Mouse (Mus musculus) retina, adult 2 months (tissue): ENCODE data around the gene Gm11034.

Experiments
- DNase-seq: peaks from one replicate; pipeline ENCODE4 v3.0.0-alpha.2; 2012; ENCODE audit warnings: low read depth, low spot score

Gene Gm11034

DNA sequence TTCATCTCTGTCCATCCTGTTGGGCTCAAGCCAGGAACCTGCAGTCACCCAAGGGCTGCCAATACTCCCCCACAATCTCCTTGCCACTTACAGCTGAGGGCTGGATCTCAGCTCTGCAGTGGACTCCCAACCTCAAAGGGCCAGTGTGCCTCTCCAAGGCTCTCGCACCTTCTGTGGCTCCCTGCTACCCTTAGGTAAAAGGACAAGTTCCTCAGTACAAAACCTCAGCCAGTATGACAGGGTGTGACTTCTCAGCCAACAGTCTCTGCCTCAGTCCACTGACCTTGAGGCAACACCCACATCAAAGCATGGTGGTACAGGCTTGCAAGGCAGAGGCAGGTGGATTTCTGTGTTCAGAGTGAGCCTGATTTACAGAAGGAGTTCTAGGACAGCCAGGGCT, 1.6 kb downstream of the Gm11034 start:
- DNase-seq = no peak

DNA sequence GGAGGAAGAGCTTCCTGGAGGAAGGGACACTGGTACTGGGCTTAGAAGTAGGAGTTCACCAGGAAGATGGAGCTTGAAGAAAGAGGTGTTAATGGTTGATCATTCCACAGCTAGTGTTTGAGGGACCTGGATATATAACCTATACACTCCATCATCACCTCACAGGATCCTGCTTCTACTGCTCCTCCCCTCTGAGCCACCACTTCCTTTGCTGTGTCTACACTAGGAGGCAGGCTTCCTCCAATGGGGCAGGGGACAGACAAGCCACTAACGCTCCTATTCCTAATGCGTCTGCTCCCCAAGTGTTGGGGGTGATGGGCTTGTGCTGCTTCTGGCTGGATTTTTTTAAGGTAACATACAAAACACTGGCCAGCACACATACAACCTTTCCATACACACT, 2.7 kb downstream of the Gm11034 start:
- no peak for DNase-seq

DNA sequence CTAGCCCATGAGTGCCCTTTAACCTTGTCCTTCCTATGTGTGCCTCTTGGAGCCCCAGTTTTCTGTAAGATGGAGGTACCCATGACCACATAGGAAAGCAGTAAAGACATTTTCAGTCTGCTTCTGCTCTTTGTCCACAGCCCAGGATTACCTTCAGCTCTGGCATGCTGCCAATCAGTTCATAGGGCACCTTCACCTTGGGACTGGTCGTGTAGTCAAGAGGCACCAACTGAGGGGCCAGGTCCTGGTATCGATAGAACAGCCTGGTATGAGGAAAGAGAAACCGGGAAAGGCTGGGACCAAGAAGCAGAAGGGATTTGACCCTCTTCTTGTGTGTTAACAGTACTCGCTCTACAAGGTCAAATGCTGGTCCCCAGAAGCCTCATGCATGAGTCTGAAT, 3.2 kb downstream of the Gm11034 start:
- DNase-seq = no peak

DNA sequence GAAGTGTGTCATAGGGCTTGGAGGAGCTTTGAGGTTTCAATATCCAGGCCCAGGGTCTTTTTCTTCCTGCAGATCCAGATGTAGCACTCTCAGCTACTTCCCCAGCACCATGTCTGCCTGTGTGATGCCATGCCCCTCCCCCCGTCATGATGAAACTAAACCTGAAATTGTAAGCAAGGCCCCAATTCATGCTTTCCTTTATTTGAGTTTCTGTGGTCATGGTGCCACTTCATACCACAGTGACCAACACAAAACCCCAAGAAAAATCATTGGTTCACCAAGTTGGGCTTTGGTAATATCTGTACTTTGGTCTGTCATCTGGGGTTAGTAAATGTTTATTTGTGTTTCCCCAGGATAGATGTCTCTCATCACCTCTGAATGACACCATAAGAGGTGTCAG, 4.9 kb downstream of the Gm11034 start:
- no peak for DNase-seq

DNA sequence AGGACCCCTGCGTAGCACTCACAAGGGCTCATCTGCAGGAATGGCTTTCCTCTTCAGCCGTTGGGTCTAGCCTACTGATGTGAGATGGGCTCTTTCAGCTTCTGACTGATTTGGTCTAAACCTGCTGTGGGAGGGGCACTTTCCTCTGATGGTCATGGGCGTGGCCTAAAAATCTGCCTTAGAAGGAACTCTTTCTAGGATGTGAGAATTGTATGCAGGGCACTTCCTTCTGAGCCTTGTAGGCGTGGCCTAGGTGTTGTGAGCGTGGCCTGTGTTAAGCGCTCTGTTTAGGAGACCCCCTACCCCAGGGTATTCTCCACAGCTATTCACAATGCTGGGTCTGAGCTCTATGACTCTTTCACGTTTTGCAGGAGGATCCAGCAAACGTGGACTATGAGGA, 15.4 kb downstream of the Gm11034 start:
- no peak for DNase-seq

DNA sequence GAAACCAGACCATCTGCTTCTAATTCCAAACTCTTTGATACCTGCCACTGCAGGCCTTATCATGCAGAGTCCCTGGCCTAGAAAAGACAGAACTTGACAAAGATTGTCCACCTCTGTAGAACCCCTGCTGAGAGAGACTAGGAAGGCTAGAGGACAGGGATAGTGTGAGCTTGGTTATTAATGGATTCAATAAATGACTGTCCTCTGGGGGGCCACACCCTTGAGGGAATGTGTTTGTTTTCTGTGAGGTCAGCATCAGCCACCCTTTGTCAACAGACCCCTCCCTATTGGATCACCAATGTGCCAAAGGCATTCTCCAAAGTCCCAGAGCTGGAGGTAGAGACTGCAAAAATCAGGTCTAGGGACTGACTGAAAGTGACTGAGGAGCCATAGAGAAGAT, 21.4 kb downstream of the Gm11034 start:
- DNase-seq = no peak

DNA sequence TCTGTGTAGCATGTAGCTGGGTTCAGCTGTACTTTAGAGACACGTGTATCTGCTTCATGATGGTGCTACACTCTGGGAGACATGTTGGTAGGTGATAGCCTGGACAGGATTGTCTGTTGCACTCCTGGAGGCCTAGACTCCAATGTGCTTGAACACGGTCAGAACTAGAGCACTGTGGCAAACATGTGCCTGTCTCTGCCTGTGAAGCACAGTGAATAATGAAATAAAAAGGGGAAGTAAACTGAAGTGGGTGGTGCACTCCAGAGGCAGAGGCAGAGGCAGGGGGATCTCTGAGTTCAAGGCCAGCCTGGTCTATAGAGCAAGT, 23.3 kb downstream of the Gm11034 start:
- DNase-seq = no peak

DNA sequence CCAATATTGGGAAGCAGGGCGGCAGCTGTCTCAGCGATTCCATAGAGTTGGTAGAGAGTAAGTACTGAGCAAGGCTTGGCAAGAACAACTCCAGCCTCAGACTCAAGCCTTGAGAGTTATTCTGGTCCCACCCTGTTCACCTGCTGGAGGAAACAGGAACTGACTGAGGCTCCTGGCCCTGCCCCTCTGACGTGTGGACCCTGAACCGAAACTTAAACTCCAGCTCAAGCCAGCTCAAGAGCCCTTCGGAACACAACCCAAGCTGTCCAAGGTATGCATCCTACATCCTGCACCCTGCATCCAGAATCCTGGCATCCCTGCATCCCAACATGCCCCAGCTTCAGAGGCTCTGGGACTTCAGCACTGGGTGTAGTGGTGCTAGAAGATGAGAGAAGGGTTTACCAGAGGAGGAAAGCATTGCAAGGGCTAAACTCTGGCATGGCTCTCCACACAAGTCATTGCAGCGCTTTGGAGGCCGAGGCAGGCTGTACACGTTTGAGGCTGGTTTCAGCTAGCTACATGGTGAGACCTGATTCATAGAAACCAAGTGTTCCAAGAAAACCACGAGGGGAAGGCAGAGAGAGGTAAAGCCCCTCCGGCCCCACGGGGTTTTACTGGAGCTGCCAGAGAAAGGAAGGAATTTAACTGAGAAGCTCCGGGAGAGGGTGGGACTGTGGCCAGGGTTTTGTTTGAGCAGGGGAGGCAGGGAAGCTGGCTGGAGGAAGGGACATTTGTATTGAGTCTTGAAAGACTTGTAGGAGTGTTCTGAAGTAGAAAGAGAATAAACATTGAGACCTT, 23.8 kb downstream of the Gm11034 start, which contains the start of gene Hsh2d:
Gene Hsh2d (plus strand): TSS at position 222 of the 798 bp plus-strand sequence.
- DNase-seq = no peak

DNA sequence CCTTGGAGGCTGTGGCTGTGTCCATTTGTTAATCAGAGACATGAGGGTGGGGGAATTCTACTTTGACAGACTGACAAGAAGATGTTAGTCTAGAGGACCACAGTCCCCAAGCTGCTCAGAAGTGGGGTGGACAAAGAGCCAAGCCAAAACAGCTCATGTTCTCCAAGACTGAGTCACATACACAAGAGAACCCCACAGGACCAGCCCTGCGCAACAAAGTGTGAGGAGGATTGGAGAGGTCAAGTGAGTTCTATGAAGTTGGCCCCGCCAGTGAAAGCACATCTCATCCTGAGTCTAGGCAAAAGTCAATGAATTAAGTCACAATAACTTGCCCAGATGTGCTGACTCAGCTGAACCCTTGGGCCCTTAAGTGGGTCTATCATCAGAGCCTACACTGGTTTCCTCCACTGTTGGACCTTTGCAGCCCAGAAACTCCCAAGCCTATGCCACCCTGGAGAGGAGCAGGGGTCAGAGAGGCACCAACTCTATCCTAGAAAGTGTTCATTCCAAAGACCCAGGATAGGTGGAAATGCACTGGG, 25.6 kb downstream of the Gm11034 start:
- no peak for DNase-seq

DNA sequence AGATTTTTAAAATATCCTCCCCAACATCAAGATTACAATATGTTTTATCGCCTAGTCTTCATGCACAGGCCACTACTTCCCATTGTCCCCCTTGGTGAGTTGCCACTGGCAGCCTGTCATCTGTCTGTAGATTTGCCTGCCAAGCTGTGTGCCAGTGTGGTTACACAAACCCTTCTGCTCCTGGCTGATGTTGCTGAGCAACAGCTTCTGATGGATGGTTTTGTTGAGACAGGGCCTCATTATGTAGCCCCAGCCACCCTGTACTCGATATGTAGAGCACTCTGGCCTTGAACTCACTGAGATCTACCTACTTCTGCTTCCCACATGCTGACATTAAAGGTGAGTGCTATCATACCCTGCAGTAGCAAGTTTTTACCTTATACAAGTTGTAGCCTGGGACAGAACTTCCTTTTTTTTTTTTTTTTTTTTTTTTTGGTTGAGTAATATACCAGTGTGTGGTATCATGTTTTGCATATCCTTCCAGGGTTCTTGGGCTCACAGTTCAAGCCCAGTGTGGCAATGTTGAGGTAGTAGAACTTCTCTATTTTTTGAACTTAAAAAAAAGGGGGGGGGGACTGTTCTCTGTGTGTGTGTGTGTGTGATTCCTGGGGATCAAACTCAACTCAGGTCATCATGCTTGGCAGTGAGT, 29.8 kb downstream of the Gm11034 start:
- DNase-seq = no peak

DNA sequence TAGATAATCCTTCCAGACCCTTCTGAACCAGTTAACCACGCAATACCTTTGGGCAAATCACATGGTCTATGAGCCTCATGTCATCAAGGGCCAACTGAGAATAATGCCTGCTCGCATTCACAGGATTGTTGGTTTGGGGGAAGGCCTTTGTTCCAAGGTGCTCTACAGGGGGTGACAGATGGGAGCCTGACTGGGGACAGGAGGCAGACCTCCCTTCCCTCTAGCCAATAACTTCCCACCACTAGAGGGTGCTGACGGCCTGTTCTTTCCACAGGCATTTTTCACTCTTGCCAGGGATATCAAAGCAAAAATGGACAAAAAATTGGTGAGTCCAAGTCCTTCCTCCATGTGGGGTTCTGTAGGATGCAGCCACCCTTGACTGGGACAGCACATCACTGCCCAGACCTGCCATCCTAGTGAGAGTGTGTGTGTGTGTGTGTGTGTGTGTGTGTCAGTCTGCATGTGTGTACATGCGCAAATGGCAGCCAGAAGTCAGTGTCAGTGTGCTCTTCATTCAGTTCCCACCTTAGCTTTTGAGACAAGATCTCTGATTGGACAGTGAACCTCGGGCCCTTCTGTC, 36.0 kb downstream of the Gm11034 start:
- DNase-seq = peak; percentile 26

DNA sequence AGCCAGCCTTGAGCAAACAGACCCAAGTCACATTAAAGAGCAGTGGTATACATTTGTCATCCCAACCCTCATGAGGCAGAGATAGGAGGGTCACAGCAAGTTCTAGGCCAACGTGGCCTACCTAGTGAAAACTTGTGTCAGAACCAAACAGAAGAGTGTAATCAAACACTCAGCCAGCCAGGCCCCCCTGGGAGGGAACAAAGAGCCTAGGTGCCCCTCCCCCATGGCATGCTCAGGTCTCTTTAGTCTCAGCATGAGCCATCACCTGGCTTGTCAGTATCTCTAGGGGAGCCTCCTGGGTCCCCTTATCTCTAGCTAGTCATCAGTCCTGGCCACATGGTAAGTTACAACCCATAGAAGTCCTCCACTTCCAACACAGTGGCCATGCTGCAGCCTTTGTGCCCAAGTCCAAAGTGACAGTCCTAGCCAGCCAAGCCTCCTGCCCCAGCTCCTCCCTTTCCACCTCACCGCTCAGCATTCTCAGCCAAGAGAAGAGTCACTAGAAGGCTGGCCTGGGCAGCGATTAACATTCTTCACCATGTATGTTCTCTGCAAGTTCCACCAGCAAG, 43.7 kb downstream of the Gm11034 start:
- no peak for DNase-seq

DNA sequence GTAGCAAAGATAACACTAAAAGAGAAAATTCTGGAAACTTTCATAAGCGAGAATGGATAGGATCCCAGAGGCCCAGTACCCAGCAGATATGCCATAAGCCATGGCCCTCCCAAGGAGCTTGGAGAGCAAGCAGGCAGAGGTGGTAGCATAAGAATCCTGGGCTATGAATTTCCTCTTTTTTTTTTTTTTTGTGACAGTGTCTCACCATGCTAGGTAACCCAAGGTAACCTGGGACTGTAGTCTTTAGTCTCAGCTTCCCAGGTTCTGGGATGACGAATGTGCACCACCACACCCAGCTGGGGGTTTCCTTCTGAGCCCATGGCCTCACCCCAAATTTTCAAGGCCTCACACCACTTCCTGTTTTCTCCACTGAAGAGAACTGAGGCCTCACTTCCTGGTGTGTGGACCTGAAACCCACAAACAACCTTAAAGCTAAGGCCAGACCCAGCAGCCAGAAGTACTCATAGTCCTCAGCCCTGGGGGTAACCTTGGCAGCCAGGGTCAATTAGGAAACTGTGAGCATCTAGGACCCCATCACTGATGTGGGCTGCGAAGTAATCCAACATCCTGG, 44.3 kb downstream of the Gm11034 start:
- DNase-seq = no peak
